Mouse (Mus musculus): Measurements from ENCODE around the gene Laptm4a. TPM values are rescaled to one million over a fixed set of nuclear protein-coding genes. Genes with fewer than 3 reads are reported as not detected.
"Not testable (repeated sequence)": the region's sequence is repeated elsewhere in the genome, so short reads cannot be mapped to it uniquely, and the experiment has no call there.

Gene Laptm4a
- total RNA-seq, 4 experiments from 2014 or later, result 509 to 681 (median 626) TPM

DNA sequence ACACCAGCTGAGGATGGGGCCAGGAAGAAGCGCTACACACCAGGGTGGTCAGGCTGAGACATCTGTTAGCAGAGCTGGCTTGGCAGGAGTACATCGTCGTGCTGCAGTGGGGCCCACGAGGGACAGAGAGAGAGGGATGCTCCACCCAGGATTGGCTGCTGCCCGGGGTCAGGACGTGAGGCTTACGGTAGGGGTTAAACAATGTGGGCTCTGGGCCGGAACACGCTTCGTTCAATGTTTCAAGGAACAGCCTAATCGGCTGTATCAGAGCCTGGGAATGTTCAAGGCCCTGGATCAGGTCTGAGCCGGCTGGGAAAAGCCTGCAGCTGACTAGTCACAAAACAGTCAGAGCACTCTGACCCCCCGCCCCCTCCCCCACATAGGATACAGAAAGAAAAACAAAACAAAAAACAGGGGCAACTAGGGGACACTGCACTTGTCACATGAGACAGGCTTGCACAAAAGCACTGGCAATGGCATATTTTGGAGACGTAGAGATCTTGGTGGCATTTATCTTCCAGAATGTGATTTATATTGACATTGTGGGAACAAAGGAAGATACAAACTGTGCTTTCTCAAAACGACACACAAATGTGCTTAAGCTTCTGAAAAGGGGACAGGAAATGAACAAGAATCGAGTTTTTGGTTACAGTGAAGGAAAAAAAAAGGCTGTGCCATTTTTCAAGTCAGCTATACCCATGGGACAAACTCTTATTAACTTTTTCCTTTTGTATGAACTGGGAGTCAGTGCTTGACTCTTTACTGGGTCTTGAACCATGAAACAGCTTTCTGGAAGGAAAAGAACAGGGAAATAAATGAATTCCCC, 8.4 kb upstream of the Laptm4a start:
- DNase-seq, result peak; percentile 59

DNA sequence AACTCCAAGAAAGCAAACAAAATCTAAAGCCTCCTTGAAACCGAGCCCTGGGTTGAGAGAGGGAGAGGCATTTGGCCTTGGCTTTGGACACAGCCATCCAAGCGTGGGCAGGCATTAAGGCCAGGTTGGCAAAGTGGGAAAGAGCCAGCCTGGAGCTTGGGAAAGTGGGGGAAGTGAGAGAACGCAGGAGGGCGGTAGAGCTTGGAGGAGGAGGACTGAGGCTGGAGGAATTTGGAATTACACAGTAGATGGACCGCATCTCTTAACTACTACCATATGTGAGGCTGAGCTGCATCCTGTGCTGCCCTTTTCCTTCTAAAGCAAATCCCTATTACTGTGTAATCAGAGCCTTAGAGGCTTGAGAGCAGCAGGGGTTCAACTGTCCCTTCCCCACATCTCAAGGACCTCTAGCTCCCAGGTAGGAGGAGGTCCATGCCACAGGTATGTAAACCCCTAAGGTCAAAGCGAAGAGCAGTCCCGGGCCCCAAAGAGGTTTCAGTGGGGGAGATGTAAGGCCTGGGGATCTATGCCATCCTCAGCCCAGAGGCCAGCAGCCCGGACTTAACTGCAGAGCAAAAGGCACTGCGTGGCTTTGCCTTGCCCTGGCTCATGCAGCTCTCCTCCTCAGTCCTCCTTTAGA, 7.6 kb upstream of the Laptm4a start:
- DNase-seq, result peak; percentile 49

DNA sequence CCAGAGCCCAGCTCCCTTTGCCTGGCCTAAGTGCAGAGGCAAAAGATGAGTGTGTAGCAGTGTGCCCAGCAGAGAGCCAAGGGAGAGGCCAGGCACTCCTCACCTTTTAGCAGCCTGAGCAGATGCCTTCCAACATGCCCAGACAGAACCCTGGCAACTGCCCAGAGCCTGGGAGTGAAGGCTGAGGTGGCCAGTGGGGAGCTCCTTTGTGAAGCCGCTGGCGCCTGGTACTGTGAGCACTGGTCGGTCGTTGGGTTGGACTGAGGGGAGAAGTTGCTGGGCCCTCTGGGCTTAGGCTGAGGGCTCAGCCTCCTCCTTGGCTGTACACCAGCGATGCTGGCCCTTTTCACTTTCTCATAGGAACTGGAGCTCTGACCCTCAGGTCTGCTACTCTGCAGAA, 5.1 kb upstream of the Laptm4a start:
- DNase-seq, result peak; percentile 62

DNA sequence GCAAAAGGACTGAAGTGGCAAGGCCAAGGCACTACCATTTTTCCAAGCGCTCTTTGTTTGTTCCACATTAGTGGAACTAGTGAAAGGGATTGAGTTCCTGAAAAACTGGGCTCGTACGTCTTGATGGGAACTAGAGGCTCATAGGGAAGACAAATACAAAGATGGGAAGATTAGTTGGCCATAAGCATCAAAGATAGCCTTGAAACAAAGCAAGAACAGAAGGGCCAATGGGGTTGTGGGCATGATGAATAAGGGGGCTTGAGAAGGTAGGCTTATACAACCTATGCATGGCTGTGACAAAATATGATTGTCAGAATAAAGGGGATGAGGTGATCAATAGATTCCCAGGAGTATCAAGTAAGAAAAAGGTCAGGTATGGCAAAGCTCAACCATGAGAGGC, 2.2 kb upstream of the Laptm4a start:
- no peak for DNase-seq

DNA sequence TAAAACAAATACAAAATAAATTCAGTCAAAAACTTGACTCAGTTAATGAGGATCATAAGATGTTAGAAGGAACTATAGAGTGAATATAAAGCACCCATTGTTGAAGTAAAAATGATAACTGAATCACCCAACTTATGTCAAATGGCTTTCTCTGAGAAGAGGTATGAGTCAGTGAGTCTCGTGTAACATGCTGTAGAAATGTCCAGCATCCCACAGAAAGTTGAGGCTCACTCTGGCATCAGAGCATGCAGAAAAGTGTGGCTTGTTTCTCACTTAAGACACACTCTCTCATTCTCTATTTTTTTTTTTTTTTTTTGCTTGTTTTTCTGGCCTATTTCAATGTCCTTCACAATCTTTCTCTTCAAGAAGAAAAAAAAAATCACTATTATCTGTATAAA, 469 bp upstream of the Laptm4a start:
- no peak for DNase-seq

DNA sequence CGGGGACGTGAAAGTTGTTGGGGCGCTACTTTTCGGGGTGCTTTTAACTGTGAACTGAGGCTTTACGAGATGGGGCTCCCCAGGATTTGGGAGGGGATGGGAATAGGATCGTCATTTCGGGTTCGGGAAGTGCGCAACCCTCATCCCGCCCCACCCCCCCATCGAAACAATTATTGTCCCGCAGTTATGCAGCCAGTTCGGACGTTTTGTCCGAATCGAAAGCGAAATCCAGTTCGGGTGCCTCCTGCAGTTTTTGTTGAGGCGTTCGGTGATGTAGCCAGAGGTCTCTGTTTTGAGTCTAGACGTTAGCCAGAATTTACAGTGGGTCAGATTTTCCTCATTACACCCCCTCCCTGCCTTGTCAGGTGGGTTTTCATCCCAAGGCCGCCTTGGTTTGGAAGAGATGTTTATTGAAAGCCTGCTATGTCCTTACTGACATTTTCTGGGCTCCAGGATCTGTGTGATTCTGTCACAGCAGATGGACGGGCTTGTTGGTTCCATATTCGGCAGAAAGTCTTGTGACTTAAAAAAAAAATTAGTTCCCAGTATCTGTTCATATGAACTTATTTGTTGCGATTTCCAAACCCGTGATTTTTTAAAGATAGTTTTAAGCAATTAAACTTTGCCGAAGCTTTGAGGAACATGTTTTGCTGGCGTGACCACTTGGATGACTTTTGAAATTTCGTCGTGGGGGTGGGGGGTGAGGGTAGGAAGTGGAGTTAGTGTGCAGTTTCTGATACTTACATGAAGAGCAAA, 1.1 kb downstream of the Laptm4a start:
- no peak for DNase-seq

DNA sequence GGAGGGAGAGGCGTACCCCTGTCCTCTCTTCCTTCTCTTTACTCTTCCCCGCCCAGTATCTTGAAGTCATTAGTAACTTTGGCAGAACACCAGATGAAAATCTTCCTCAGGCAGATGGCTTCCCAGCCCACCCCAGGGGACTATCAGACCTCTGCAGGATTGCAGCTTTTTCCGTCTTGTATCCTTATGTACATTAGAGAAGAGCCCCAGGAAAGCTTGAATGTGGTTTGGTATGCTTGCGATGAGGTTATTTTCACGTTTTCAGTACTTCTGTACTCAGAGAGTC, 1.6 kb downstream of the Laptm4a start:
- DNase-seq, result no peak

DNA sequence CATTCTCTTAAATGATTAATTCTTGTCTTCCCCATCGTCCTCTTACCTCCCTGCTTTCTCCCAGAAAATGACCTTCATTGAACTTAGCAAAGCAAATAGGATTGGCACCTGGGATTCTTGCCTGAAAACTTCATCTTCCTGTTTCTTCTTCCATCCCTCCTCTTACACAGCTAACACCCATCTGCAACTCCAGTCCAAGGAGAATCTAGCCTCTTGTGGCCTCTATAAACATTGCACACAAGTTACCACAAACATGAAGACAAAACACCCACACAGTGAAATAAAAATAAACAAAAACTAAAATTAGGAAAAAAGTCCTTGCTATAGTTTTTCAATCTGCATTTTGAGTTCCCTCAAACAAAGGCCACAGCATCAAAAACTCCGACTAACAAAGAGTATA, 2.1 kb downstream of the Laptm4a start:
- no peak for DNase-seq

DNA sequence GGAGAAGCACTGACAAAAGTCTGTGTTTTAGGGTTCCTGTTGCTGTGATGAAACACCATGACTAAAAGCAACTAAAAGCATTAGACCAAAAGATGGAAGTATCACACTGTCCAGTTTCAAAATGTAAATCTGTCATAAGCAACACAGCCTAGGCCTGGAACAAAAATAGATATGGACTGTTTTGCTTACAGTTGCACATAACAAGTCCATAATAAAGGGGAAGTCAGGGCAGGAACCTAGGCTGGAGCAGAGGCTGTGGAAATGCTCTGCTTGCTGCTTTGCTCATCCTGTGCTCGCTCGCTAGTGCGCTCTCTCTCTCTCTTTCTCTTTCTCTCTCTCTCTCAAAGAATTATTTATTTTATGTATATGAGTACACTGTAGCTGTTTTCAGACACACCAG, 6.2 kb downstream of the Laptm4a start:
- DNase-seq, result no peak

DNA sequence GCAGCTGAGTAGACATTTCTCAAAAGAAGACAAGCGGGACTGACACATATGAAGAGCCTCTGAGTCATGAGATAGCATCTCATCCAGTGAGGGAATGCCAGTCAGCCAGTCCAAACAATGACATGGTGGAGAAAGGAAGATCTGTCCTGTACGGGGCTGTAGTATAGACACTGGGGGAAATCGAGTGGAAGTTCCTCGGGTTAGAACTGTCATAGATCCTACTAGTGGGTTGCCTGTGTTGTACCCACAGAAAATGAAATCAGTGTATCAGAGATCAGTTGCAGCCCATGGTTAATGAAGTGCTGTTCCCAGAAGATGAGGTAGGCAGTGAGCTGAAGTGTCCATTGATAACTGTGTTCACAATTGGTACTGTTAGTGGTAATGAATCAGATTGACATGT, 7.3 kb downstream of the Laptm4a start:
- no peak for DNase-seq

DNA sequence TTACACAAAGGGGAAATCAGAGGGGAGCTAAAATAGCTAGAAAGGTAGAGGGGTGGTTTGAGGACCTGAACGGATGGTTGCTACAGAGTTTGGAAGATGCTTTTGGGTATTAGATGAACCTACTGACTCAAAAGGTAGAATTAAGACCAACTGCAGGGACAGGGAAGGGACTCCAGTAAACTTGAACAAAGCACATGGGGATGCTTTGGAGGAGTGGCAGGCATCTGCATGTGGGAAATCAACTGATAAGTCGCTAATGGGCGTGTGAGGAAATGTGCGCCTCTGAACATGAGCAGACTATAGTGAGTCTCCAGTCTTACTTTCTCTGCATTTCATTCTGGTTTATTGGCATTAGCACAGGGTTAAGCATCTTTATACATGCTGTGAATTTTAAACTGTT, 9.6 kb downstream of the Laptm4a start:
- DNase-seq, result no peak

DNA sequence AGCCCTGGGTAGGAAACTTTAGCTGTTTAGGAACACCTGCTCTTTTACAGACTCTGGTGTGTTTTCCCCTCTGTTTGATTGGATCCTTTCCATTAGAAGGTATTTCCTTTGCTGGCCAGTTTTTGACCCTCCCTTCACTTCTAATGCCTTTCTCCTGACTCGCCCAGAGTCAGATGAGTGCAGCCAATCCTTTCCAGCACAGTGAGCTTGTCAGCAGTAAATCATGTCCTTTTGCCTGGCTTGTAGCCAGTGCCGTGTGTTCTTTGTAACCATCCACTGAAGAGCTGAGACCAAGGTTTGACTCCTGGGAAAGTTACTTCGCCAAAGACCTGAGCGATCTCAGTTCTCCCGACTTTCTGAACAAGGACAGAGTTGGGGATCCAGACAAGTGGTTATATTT, 13.9 kb downstream of the Laptm4a start:
- DNase-seq, result peak; percentile 71

DNA sequence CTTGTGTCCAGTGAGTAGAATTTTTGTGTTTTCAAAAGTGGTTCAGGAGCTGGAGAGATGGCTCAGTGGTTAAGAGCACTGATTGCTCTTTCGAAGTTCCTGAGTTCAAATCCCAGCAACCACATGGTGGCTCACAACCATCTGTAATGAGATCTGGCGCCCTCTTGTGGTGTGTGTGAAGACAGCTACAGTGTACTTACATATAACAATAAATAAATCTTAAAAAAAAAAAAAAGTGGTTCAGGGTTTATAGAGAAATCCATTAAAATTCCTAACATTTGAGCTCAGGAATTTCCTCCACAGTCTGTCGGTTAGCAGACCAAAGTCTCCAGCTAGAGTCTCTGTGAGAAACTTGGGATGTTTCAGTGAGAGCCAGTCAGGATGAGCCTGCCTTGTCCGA, 14.7 kb downstream of the Laptm4a start:
- not testable (repeated sequence) for DNase-seq

DNA sequence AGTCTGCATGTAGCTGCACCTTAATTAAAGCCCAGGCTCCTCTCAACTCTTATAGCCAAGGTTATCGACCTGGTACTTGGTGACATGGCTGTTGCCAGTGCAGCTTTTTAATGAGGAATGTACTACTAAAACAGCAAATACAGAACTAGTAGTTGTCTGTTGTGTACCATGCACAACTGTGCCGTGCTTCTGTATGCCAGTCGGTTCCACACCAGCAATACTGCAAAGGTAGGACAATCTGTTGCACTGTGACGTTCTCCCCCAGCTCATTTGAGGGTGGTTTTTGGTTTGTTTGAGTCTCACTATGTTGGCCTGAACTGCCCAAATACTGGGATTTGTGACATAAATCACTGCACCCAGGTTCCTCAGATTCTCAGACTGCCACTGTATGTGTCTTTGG, 18.0 kb downstream of the Laptm4a start:
- no peak for DNase-seq

DNA sequence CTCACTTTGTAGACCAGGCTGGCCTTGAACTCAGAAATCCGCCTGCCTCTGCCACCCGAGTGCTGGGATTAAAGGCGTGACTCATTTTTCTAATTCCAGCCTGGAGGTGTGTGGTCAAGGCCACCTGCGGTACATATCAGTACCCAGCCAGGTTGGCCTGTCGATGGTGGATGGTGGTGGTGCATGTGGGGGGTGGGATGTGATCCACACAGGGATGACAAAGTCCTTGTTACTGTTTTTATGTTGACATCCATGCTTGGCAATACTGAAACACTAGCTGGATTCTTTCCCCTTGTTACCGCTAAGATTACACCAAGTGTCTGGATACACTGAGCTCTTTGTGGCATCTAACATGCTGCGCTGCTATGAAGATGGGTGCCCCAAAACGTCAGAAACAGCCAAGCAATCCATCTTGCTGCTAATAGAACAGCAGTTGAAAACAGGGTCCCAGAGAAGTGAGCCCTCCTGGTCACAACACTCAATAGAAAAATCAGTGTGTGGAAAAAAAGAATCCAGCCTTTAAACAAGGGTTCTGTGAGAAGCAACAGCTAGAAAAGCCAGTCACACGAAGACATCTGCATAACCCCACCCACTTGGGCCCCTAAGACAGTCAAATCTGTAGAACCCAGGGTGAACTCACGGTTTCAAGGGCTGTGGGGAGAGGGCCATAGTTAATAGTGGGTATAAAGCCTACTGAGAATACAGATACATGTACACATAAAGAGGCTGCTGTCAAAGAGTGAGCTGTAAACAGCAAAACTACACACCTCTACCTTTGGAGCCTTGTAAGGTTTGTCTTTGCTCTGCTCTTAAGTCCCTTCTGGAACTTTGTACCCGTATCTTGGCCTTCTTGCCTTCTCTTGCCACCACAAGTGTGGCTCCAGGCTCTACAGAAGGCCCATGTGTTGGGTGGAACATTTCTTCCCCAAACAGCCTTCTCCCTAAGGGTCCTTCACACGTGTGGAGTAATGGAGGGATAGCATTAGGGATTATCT, 18.8 kb downstream of the Laptm4a start:
- no peak for DNase-seq

DNA sequence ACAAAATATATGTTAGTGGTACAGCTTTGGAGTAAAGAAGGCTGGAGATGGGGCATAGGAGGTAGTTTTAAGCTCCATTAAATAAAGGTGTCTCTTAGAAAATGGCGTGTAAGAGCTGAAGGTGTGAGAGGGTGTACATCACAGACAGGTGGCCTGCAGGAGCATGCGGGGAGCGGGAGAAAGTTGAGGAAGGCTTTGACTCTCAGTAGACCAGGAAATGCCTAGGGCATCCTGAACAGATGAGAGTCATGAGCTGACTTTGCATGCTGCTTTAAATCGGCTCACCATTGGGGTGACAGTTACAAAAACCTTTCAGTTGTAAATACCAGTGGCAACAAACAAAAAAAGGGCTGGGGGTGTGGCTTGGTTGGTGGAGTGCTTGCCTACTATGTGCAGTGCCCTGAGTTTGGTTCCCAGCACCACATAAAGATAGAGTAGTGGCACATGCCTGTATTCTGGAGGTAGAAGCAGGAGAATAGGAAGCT, 19.7 kb downstream of the Laptm4a start:
- DNase-seq, result no peak

DNA sequence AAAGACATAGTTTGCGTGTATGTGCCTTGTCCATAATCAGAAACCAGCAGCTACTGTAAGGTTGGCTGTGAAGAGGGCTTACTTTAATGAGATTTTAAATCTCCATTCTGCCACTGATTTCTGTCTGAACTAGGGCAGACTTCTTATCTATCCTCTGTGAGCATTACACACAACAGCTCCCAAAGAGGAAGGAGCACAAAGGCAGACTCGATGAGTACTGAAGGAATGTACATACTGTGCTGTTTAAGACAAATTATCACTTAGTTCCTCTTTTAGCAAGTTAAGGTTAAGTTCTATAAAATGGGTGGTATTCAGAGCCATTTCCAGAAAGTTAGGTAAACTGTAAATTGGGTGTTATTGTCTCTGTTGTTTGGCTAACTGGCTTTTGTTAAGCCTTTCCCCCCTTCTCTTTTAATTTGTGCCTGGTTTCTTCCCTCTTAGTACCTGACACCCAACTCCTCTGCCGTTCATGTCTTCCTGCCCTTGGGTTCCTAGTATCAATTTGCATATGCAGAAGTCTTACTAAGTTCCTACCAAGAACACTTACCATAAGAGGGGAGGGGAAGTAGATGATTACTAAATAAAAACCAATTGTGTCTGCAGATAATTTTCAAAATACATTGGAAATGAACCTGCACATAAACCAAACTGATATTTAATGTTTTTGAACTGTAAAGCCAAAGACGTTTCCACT, 20.4 kb downstream of the Laptm4a start:
- no peak for DNase-seq

DNA sequence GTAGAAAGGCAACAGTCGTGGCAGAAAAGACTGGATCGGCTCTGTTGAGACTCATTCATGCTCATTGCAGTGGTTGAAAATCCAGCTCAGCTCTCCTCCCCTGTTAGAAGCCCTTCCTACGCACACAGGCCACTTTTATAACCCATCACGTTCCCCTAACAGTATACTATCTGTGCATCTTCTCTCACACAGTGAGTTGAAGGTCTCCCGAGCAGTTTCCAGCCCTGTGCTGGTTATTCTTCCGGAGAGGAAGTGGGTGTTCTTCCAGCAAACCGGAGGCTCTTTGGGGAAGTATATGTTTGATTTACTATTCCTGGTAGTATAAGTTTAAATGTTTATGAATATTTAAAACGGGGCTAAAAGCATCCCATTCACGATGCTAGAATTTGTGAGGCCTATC, 25.7 kb downstream of the Laptm4a start:
- no peak for DNase-seq

DNA sequence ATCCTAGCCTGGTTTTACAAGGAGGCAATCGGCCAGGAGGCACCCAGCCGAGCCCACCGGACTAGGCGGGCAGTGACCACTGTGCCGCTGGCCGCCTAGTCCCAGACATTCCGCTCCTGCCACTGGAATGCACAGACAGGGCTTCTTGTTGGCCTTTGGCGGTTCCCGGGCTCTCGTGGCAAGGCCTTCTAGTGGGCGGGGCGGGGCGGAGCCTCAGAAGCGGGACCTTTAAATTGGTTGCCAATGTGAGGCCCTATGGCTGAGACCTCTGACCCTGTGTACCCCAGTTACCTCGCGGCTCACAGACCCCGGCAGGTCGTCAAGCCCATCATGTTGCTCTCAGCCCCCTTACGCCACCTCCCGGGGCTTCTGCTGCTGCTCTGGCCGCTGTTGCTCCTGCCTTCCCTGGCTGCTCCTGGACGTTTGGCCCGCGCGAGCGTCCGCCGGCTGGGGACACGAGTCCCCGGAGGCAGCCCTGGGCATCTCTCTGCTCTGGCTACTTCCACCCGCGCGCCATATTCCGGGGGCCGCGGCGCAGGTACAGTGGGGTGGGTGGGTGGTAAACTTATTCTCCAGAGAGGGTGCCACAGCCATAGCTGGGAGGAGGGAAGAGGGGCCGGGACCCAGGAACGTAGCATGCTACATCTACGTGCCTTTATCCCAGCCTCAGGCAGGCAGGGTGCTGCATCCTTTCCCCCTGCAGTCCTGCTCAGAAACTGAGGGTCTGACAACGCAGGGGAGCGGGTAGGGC, 26.4 kb downstream of the Laptm4a start, which contains the start of gene Matn3:
Gene Matn3 (plus strand): TSS at position 216 of the 751 bp plus-strand sequence.
- peak; percentile 66 for DNase-seq

DNA sequence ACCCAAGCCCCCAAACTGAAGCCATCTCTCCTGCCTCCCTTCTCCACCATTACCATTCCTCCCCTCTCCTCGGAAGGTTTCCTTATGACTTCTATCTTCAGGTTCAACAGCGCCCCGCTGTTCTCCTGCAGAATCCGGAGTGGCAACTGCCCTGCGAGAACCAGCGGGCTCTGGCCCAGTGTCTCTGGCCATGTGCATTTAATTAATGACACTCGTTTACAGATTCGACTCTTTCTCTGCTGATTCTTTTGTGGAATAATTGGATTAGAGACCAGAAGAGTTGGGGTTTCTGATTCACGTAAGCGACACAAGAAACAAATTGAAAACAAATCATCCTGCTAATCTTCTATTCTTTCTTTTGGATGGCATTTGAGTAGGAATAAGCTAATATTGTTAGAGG, 31.7 kb downstream of the Laptm4a start:
- no peak for DNase-seq

DNA sequence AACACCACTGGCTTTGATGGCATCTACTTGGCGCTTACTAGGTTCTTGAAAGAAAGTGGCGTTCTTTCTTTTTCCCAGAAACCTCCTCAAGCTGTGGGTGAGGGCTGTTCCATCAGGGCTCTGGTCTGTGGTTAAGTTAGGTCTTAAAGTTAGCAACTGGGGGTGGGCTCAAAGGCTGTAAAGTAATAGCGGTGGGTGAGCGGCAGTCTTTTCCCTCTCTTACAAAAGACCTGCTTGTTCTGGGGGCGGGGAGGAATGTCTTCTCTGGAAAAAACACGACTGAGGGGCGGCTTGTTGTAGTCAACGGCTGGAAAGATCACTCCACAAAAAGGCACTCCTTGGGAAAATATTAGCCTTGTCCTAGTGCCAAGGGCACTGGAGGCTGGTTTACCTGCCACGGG, 32.7 kb downstream of the Laptm4a start:
- DNase-seq, result no peak

Measured in adrenal gland, adult 8-10 months (tissue).